In genomic region chr8:91205897-91206296, GRCm38 (mm10) we compare ENCODE assay signal across 25 mouse cellular contexts.
"Had no signal": no experiment of that assay in that cellular context is flagged by ENCODE, and none has a peak within 500 bp of the region (broad histone marks: within the 10 kb centered on the region; RNA-seq: fewer than 3 reads in every experiment).

No protein-coding gene starts in this region.

- ATAC-seq: forebrain, postnatal 0 days; hindbrain, embryonic 16.5 days; inflammation-experienced regulatory T-cells, adult 6 months; intestine, embryonic 15.5 days; intestine, postnatal 0 days had no signal

- H3K4me1 ChIP-seq: hindbrain, embryonic 10.5 days; hindbrain, embryonic 12.5 days; intestine, embryonic 15.5 days; limb, embryonic 10.5 days; limb, embryonic 12.5 days had no signal

- H3K36me3 ChIP-seq: heart, embryonic 10.5 days; heart, embryonic 12.5 days; hindbrain, embryonic 10.5 days; hindbrain, embryonic 12.5 days; intestine, embryonic 15.5 days; limb, embryonic 10.5 days; limb, embryonic 12.5 days; liver, embryonic 13.5 days had no signal

- DNase-seq: forebrain, postnatal 0 days; gastrocnemius, postnatal 14 days; heart, postnatal 10 days; heart, postnatal 4 days; kidney, adult 18-20 months; kidney, adult 9 months; kidney, postnatal 14 days; kidney, postnatal 4 days; liver; liver, embryonic 13.5 days had no signal

- H3K4me2 ChIP-seq: heart, embryonic 12.5 days; hindbrain, embryonic 12.5 days; hindbrain, embryonic 14.5 days; intestine, embryonic 15.5 days; limb, embryonic 12.5 days; liver, embryonic 11.5 days; liver, embryonic 13.5 days had no signal

- H3K27me3 ChIP-seq: heart, embryonic 12.5 days; hindbrain, embryonic 12.5 days; intestine, embryonic 15.5 days; liver, embryonic 13.5 days had no signal

- H3K27ac ChIP-seq: heart, embryonic 10.5 days; hindbrain, embryonic 10.5 days; hindbrain, embryonic 12.5 days; hindbrain, embryonic 14.5 days; intestine, embryonic 15.5 days; kidney, postnatal 0 days; layer of hippocampus, adult 2 months; left cerebral cortex, adult 2 months; limb, embryonic 10.5 days; limb, embryonic 12.5 days; liver, embryonic 13.5 days had no signal

- H3K9ac ChIP-seq: forebrain, postnatal 0 days; heart, embryonic 12.5 days; hindbrain, embryonic 12.5 days; hindbrain, embryonic 14.5 days; intestine, embryonic 15.5 days; limb, embryonic 12.5 days; liver, embryonic 13.5 days had no signal

- H3K9me3 ChIP-seq: heart, embryonic 10.5 days; heart, embryonic 12.5 days; hindbrain, embryonic 10.5 days; hindbrain, embryonic 12.5 days; intestine, embryonic 15.5 days; limb, embryonic 10.5 days; limb, embryonic 12.5 days; liver, embryonic 13.5 days had no signal

- H3K4me3 ChIP-seq: heart, embryonic 10.5 days; heart, embryonic 12.5 days; hindbrain, embryonic 10.5 days; hindbrain, embryonic 12.5 days; intestine, embryonic 15.5 days; layer of hippocampus, adult 2 months; left cerebral cortex, adult 2 months; limb, embryonic 10.5 days; limb, embryonic 12.5 days; liver, embryonic 13.5 days had no signal
